Mouse (Mus musculus) cerebellum, adult 2 months (tissue): ENCODE measurements around the gene Slco1a1.

ENCODE experiments used
- CTCF ChIP-seq: fragments of 200-500 bp; IDR thresholded peaks from 2 replicates; pipeline ENCODE4 v1.5.1; 2011; ENCODE audit warnings: low read depth, mild to moderate bottlenecking, control low read depth, low read length, moderate library complexity, borderline replicate concordance; ENCODE audit not compliant: insufficient read depth
- POLR2A ChIP-seq: fragments of 200-500 bp; IDR thresholded peaks from 2 replicates; pipeline ENCODE4 v1.6.1; 2011; ENCODE audit warnings: low read length, control low read depth, borderline replicate concordance; ENCODE audit not compliant: insufficient read depth

- TF ChIP-seq CTCF (no peak), POLR2A (no peak)
Observed at GRCm38 (mm10) chr6:141962420-141962819, 15.7 kb upstream of the Slco1a1 start.
